Mouse (Mus musculus) stomach, postnatal 0 days (tissue): ENCODE data around the gene Mad1l1. TPM values are rescaled to one million over a fixed set of nuclear protein-coding genes. Genes with fewer than 3 reads are reported as not detected.

Source experiments
- ATAC-seq: fragments of 200-750 bp; cut with Nextera tagmentation; 2 replicates; pipeline ENCODE4 v1.8.0; 2017; ENCODE audit not compliant: low FRiP score, low TSS enrichment
- DNase-seq: peaks from one replicate; pipeline ENCODE4 v3.0.0-alpha.2; 2016; ENCODE audit warnings: low spot score
- H3K27ac ChIP-seq: fragments of 300-500 bp; sonication (generic); replicated peaks from 2 replicates; pipeline ENCODE4 v1.5.1; 2014; ENCODE audit warnings: mild to moderate bottlenecking, control low read depth
- H3K27me3 ChIP-seq: fragments of 300-500 bp; sonication (generic); 2 replicates; pipeline ENCODE4 v1.6.1; 2014; ENCODE audit warnings: low read length; ENCODE audit not compliant: control insufficient read depth, insufficient read depth
- H3K36me3 ChIP-seq: fragments of 300-500 bp; sonication (generic); 2 replicates; pipeline ENCODE4 v1.6.1; 2014; ENCODE audit warnings: low read length, mixed read lengths; ENCODE audit not compliant: control insufficient read depth, insufficient read depth
- H3K4me1 ChIP-seq: fragments of 300-500 bp; sonication (generic); replicated peaks from 2 replicates; pipeline ENCODE4 v1.6.1; 2014; ENCODE audit warnings: antibody characterized with exemption; ENCODE audit not compliant: control insufficient read depth, insufficient read depth
- H3K4me2 ChIP-seq: fragments of 300-500 bp; sonication (generic); replicated peaks from 2 replicates; pipeline ENCODE4 v1.6.1; 2014; ENCODE audit warnings: low read depth, mild to moderate bottlenecking, control low read depth, moderate library complexity
- H3K4me3 ChIP-seq: fragments of 300-500 bp; sonication (generic); 2 replicates; pipeline ENCODE4 v1.5.1; 2014; ENCODE audit warnings: low read depth, low read length, control low read depth
- H3K9ac ChIP-seq: fragments of 300-500 bp; sonication (generic); 2 replicates; pipeline ENCODE4 v1.6.1; 2014; ENCODE audit warnings: mild to moderate bottlenecking, low read length, control low read depth, mixed read lengths
- H3K9me3 ChIP-seq: fragments of 300-500 bp; sonication (generic); 2 replicates; pipeline ENCODE4 v1.6.1; 2016; ENCODE audit warnings: low read length; ENCODE audit not compliant: control insufficient read depth
- CTCF ChIP-seq: IDR thresholded peaks from 2 replicates; pipeline ENCODE4 v1.5.1; 2016; ENCODE audit warnings: antibody characterized with exemption, low read depth, mild to moderate bottlenecking, moderate library complexity
- EP300 ChIP-seq: optimal IDR thresholded peaks from 2 replicates; pipeline ENCODE3; 2016; ENCODE audit warnings: antibody characterized with exemption
- WGBS: fragments of 180-500 bp; shearing (Covaris S2); extraction: QIAGEN DNeasy Blood & Tissue Kit; methylation state at CpG from one replicate; pipeline ENCODE4 v1.1.7; 2014; 5-methylcytosine and 5-hydroxymethylcytosine counted together
- polyA plus RNA-seq: library from polyadenylated mRNA; unstranded; fragments of >200 nt; fragmentation: Nextera tagmentation; extraction: Ambion mirVana; gene quantifications from 2 replicates; pipeline ENCODE4 v1.2.1, GENCODE M21; 2015

Mad1l1 gene
- polyA plus RNA-seq, 1 experiment from 2014 or later, result 14.2 TPM

GRCm38 (mm10) chr5:140206726-140207703, 114.3 kb downstream of the Mad1l1 start:
- WGBS, result 73% methylated on average over 19 of the region's 19 CpGs
- peak; percentile 30 for DNase-seq
- no peak for TF ChIP-seq EP300
- H3K4me1 ChIP-seq, result no peaks in the 10 kb centered on the region; the same call in 1 of the 2 replicates
- H3K27ac ChIP-seq, result peak overlapping the region; percentile 36; the same call in 1 of the 2 replicates
- peak; percentile 79 for ATAC-seq
- no peaks in the 10 kb centered on the region for H3K9me3 ChIP-seq
- H3K27me3 ChIP-seq, result no peaks in the 10 kb centered on the region
- H3K36me3 ChIP-seq, result no peaks in the 10 kb centered on the region
- no peak overlapping the region for H3K9ac ChIP-seq
- no peak overlapping the region for H3K4me2 ChIP-seq
- no peak overlapping the region for H3K4me3 ChIP-seq

- Histone ChIP-seq H3K27me3 (no peaks in the 10 kb centered on the region), H3K4me1 (no peaks in the 10 kb centered on the region; the same call in 1 of the 2 replicates), H3K4me3 (no peak overlapping the region), H3K9me3 (no peaks in the 10 kb centered on the region), H3K27ac (no peak overlapping the region), H3K9ac (no peak overlapping the region), H3K4me2 (no peak overlapping the region), H3K36me3 (no peaks in the 10 kb centered on the region)
- ATAC-seq (no peak), DNase-seq (no peak)
- TF ChIP-seq CTCF (no peak), EP300 (no peak)
- WGBS, result 84% methylated on average over 2 of the region's 2 CpGs
These were observed 115.4 kb downstream of the Mad1l1 start for GRCm38 (mm10) chr5:140205991-140206390.

GRCm38 (mm10) chr5:140204465-140204864, 116.9 kb downstream of the Mad1l1 start:
- Histone ChIP-seq H3K4me1 (no peaks in the 10 kb centered on the region; the same call in 1 of the 2 replicates), H3K9me3 (no peaks in the 10 kb centered on the region), H3K36me3 (no peaks in the 10 kb centered on the region), H3K4me3 (no peak overlapping the region), H3K27ac (no peak overlapping the region; the same call in 1 of the 2 replicates), H3K9ac (no peak overlapping the region), H3K27me3 (no peaks in the 10 kb centered on the region), H3K4me2 (no peak overlapping the region)
- DNase-seq (peak; percentile 53), ATAC-seq (0 out of 2 replicates have a peak, but pooled peaks have one; percentile 15)
- WGBS, result 55% methylated on average over 3 of the region's 3 CpGs
- TF ChIP-seq CTCF, result no peak
- no peak for TF ChIP-seq EP300

GRCm38 (mm10) chr5:140204037-140204436, 117.3 kb downstream of the Mad1l1 start:
- WGBS, result 100% methylated on average over 4 of the region's 5 CpGs
- no peak overlapping the region for H3K9ac ChIP-seq
- peak; percentile 29; the same call in 1 of the 2 replicates for TF ChIP-seq CTCF
- no peak for TF ChIP-seq EP300

GRCm38 (mm10) chr5:140202451-140202850, 118.9 kb downstream of the Mad1l1 start:
- H3K36me3 ChIP-seq, result no peaks in the 10 kb centered on the region
- H3K9ac ChIP-seq, result no peak overlapping the region
- WGBS, result 89% methylated on average over 2 of the region's 2 CpGs
- TF ChIP-seq EP300 (no peak), CTCF (no peak)
- H3K9me3 ChIP-seq, result no peaks in the 10 kb centered on the region
- DNase-seq, result no peak
- no peaks in the 10 kb centered on the region for H3K27me3 ChIP-seq
- H3K4me3 ChIP-seq, result no peak overlapping the region
- H3K4me2 ChIP-seq, result no peak overlapping the region
- H3K27ac ChIP-seq, result no peak overlapping the region
- ATAC-seq, result no peak
- no peaks in the 10 kb centered on the region for H3K4me1 ChIP-seq

More at GRCm38 (mm10) chr5:140204037-140204436, 117.3 kb downstream of the Mad1l1 start:
- Histone ChIP-seq H3K36me3 (no peaks in the 10 kb centered on the region), H3K27me3 (no peaks in the 10 kb centered on the region), H3K27ac (peak overlapping the region; percentile 49; the same call in 1 of the 2 replicates), H3K4me3 (no peak overlapping the region), H3K9me3 (no peaks in the 10 kb centered on the region), H3K4me2 (no peak overlapping the region), H3K4me1 (no peaks in the 10 kb centered on the region; the same call in 1 of the 2 replicates)
- no peak for ATAC-seq
- no peak for DNase-seq

GRCm38 (mm10) chr5:140201566-140201965, 119.8 kb downstream of the Mad1l1 start:
- H3K27me3 ChIP-seq, result no peaks in the 10 kb centered on the region
- no peak overlapping the region for H3K9ac ChIP-seq
- H3K36me3 ChIP-seq, result no peaks in the 10 kb centered on the region
- 88% methylated on average over 5 of the region's 5 CpGs for WGBS
- H3K4me3 ChIP-seq, result no peak overlapping the region
- no peaks in the 10 kb centered on the region for H3K4me1 ChIP-seq
- no peak for ATAC-seq
- H3K4me2 ChIP-seq, result no peak overlapping the region
- no peak overlapping the region for H3K27ac ChIP-seq
- DNase-seq, result no peak
- H3K9me3 ChIP-seq, result no peaks in the 10 kb centered on the region
- no peak for TF ChIP-seq CTCF
- no peak for TF ChIP-seq EP300
